Mouse (Mus musculus) olfactory bulb, adult 2 months (tissue): ENCODE data around the gene Sash1.

ENCODE experiments used
- CTCF ChIP-seq: fragments of 200-500 bp; IDR thresholded peaks from 2 replicates; pipeline ENCODE4 v1.5.1; 2012; ENCODE audit warnings: low read depth, mild to moderate bottlenecking, low read length, moderate library complexity; ENCODE audit not compliant: insufficient read depth
- POLR2A ChIP-seq: fragments of 200-500 bp; IDR thresholded peaks from 2 replicates; pipeline ENCODE4 v1.6.1; 2012; ENCODE audit warnings: mild to moderate bottlenecking, low read depth, low read length, moderate library complexity; ENCODE audit not compliant: insufficient read depth

DNA sequence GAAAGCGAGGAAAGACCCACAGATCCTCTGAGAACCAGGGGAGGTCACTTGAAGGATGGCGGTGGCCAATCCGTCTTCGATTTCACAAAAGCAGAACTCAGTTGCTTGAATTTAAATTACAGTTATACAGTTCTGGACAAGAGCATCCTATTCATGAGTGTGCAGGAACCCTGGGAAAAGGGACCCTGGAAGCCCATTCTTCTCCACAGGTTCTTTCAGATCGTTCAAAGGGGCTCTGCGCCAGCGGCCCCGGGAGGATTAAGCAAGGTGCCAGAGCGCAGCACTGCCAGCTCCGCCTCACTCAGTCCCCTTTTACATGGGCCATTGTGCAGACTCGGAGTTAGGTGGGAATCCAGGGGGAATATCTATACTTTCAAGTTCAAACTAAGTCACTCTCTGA lies 136.3 kb downstream of the Sash1 start:
- TF ChIP-seq CTCF (no peak), POLR2A (no peak)
